Mouse (Mus musculus) left cerebral cortex, postnatal 10 days (tissue): ENCODE data around the gene Efna1. TPM values are rescaled to one million over a fixed set of nuclear protein-coding genes. Genes with fewer than 3 reads are reported as not detected.

Source experiments
- DNase-seq, 2 experiments: peaks; one replicate each; pipeline ENCODE4 v3.0.0; 2021 to 2022; ENCODE audit warnings: low spot score in 2 of 2, mixed read lengths in 1 of 2; ENCODE audit errors: extremely low spot score in 1 of 2
- intact Hi-C: fragments of 180-260 bp; cut with DNase I; formaldehyde crosslinking; loops from one replicate; pipeline ENCODE4 v1.15.1; 2025
- microRNA-seq: library from miRNA; unstranded; fragments of <30 nt; microRNA quantifications from one replicate; pipeline ENCODE4 v1.2.0, GENCODE M21; 2022
- total RNA-seq, 2 experiments: library from RNA; stranded (reverse); gene quantifications; 2 replicates each; pipeline ENCODE4 v1.2.3; 2021

The Efna1 gene
- total RNA-seq, 2 experiments from 2014 or later: 3.3 to 4.4 TPM

- DNase-seq: peak in 1 of 2 experiments; percentile 45
- intact Hi-C loops: no loop called here
Observed at GRCm38 (mm10) chr3:89231772-89232275, 49.1 kb downstream of the Efna1 start.

- no peak for DNase-seq
- intact Hi-C loops: no loop called here
Observed at GRCm38 (mm10) chr3:89231345-89231744, 49.6 kb downstream of the Efna1 start.

GRCm38 (mm10) chr3:89230561-89230960 lies 50.4 kb downstream of the Efna1 start:
- no peak for DNase-seq
- intact Hi-C loops: no loop called here

- no peak for DNase-seq
- intact Hi-C loops: no loop called here
Observed at GRCm38 (mm10) chr3:89229276-89229675, 51.7 kb downstream of the Efna1 start.

GRCm38 (mm10) chr3:89228836-89229235 lies 52.1 kb downstream of the Efna1 start, which contains the start of gene Muc1:
Gene Muc1 (plus strand): TSS chr3:89229057.
- DNase-seq: peak in 1 of 2 experiments; percentile 27
- intact Hi-C loops: no loop called here

GRCm38 (mm10) chr3:89228180-89228549 lies 52.8 kb downstream of the Efna1 start:
- intact Hi-C loops: no loop called here
- DNase-seq: peak; percentile 69 to 87

GRCm38 (mm10) chr3:89227307-89228179 lies 53.4 kb downstream of the Efna1 start:
- intact Hi-C loops: no loop called here
- DNase-seq: peak; percentile 94

GRCm38 (mm10) chr3:89226900-89227299 lies 54.0 kb downstream of the Efna1 start, which contains the start of gene Mtx1:
Gene Mtx1 (minus strand): TSS chr3:89227088.
- peak in 1 of 2 experiments; percentile 55 for DNase-seq

GRCm38 (mm10) chr3:89226361-89226760 lies 54.6 kb downstream of the Efna1 start:
- DNase-seq: peak in 1 of 2 experiments; percentile 25
- intact Hi-C loops: no loop called here

More at GRCm38 (mm10) chr3:89226900-89227299, 54.0 kb downstream of the Efna1 start, which contains the start of gene Mtx1:
- intact Hi-C loops: no loop called here

- DNase-seq: peak; percentile 39 to 69
- intact Hi-C loops: no loop called here
Observed at GRCm38 (mm10) chr3:89225918-89226317, 55.0 kb downstream of the Efna1 start.

GRCm38 (mm10) chr3:89225321-89225815 lies 55.6 kb downstream of the Efna1 start:
- peak in 1 of 2 experiments; percentile 17 for DNase-seq
- intact Hi-C loops: no loop called here

GRCm38 (mm10) chr3:89224796-89225195 lies 56.1 kb downstream of the Efna1 start:
- DNase-seq: peak in 1 of 2 experiments; percentile 27
- intact Hi-C loops: no loop called here

Small RNA genes lying within 50 kb of the gene (microRNA-seq; reads per million reads assigned to microRNA genes)
- gene Mir92b: 4,822 reads per million, percentile 91 among the genes with 10 or more reads in this experiment

Other genes starting within 250 kb of the Efna1 start
- gene Rusc1, start 187.8 kb downstream of the Efna1 start, total RNA-seq: 100 to 1,000 TPM; 208 to 210 TPM
- under 1 TPM in 1 of 2 experiments, not detected in 1; 0.19 TPM for gene Gm43738, start 180.0 kb downstream of the Efna1 start, total RNA-seq
- gene Fdps, start 179.2 kb downstream of the Efna1 start, total RNA-seq: 100 to 1,000 TPM; 165 to 177 TPM
- gene Pklr, start 145.0 kb downstream of the Efna1 start, total RNA-seq: not detected
- gene Hcn3, start 120.9 kb downstream of the Efna1 start, total RNA-seq: 10 to 100 TPM; 37.0 to 48.6 TPM
- gene Clk2, start 116.3 kb downstream of the Efna1 start, total RNA-seq: 10 to 100 TPM; 42.3 to 47.3 TPM
- gene Scamp3, start 103.7 kb downstream of the Efna1 start, total RNA-seq: 10 to 100 TPM; 80.5 to 81.1 TPM
- 10 to 100 TPM; 59.6 to 66.2 TPM for gene Fam189b, start 98.0 kb downstream of the Efna1 start, total RNA-seq
- gene Gba, start 78.2 kb downstream of the Efna1 start, total RNA-seq: 10 to 100 TPM; 66.2 to 68.0 TPM
- 10 to 100 TPM; 27.8 to 31.4 TPM for gene Thbs3, start 66.0 kb downstream of the Efna1 start, total RNA-seq
- gene Mtx1, start 54.1 kb downstream of the Efna1 start, total RNA-seq: 100 to 1,000 TPM in 1 of 2 experiments, 10 to 100 TPM in 1; 98.6 to 102 TPM
- gene Muc1, start 52.1 kb downstream of the Efna1 start, total RNA-seq: 1 to 10 TPM in 1 of 2 experiments, under 1 TPM in 1; 0.58 to 1.8 TPM
- gene Krtcap2, start 35.2 kb downstream of the Efna1 start, total RNA-seq: 10 to 100 TPM; 72.1 to 92.1 TPM
- 100 to 1,000 TPM; 112 to 118 TPM for gene Trim46, start 34.8 kb downstream of the Efna1 start, total RNA-seq
- gene Dpm3, start 21.8 kb downstream of the Efna1 start, total RNA-seq: 10 to 100 TPM; 47.1 to 51.1 TPM
- gene Slc50a1, start 10.6 kb downstream of the Efna1 start, total RNA-seq: 10 to 100 TPM; 17.9 to 22.3 TPM
- gene Efna3, start 41.8 kb upstream of the Efna1 start, total RNA-seq: 10 to 100 TPM; 47.7 to 56.7 TPM
- gene Efna4, start 56.9 kb upstream of the Efna1 start, total RNA-seq: 1 to 10 TPM in 1 of 2 experiments, under 1 TPM in 1; 0.34 to 1.1 TPM
- 10 to 100 TPM; 93.0 to 96.9 TPM for gene Adam15, start 68.9 kb upstream of the Efna1 start, total RNA-seq
- gene Dcst2, start 80.8 kb upstream of the Efna1 start, total RNA-seq: under 1 TPM; 0.39 to 0.41 TPM
- not detected for gene Dcst1, start 84.1 kb upstream of the Efna1 start, total RNA-seq
- 1 to 10 TPM; 6.9 TPM for gene Zbtb7b, start 113.6 kb upstream of the Efna1 start, total RNA-seq
- not detected for gene Lenep, start 121.7 kb upstream of the Efna1 start, total RNA-seq
- 10 to 100 TPM; 31.9 to 32.7 TPM for gene Flad1, start 130.7 kb upstream of the Efna1 start, total RNA-seq
- gene Cks1b, start 137.2 kb upstream of the Efna1 start, total RNA-seq: 1 to 10 TPM; 7.4 to 8.0 TPM
- gene Shc1, start 137.3 kb upstream of the Efna1 start, total RNA-seq: 10 to 100 TPM; 12.2 to 13.8 TPM
- 10 to 100 TPM; 46.0 to 50.6 TPM for gene Pygo2, start 149.1 kb upstream of the Efna1 start, total RNA-seq
- 10 to 100 TPM; 32.8 to 33.8 TPM for gene Pbxip1, start 155.6 kb upstream of the Efna1 start, total RNA-seq
- gene Pmvk, start 173.4 kb upstream of the Efna1 start, total RNA-seq: 10 to 100 TPM; 43.4 to 45.9 TPM
- gene Kcnn3, start 239.0 kb upstream of the Efna1 start, total RNA-seq: 10 to 100 TPM; 22.9 to 23.7 TPM